Mouse (Mus musculus): ENCODE measurements around the gene Erv3.

DNA sequence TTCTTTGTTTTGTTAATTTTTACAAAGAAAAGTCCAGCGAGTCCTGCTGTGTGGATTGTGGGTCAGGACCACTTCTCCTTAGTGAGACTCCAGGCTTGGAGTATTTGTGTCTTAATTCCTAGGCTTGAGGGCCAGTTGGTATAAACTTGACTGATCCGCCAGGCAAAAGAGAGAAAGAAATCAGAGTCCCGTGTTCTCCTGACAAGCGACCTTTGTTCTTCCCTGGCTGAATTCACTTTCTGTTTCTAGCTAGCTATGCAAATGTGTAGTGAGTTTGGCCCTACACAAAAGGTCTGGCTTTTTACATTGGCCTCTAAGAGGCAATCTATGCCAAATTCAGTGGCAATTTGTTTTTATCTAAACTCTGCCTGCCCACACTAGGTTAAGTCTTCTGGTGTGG is 22.2 kb upstream of the Erv3 start:
- TF ChIP-seq GATA1 (IDR thresholded peaks at IDR 0.05; ENCODE audit: borderline replicate concordance, low read length) (no peak), FLI1 (IDR thresholded peaks at IDR 0.05; ENCODE audit: low read length) (no peak)
